Mouse (Mus musculus): ENCODE results near the gene Arhgap8. TPM values are rescaled to one million over a fixed set of nuclear protein-coding genes. Genes with fewer than 3 reads are reported as not detected.

Arhgap8 gene
- 12.5 and 14.1 TPM in 2 replicates for polyA plus RNA-seq (2015; fragmentation: Nextera tagmentation; extraction: Ambion mirVana)

- peak within 1 kb of the TSS; percentile 48 for H3K4me3 ChIP-seq (replicated peaks)
- H3K27ac ChIP-seq, result peak within 1 kb of the TSS; percentile 22; the same call in 1 of the 2 replicates
- peak within 1 kb of the TSS; percentile 93 for H3K4me2 ChIP-seq (replicated peaks)
- ATAC-seq, result peak; percentile 87
- no peaks in the 10 kb centered on the region for H3K9me3 ChIP-seq
- H3K36me3 ChIP-seq, result no peaks in the 10 kb centered on the region
- 2% methylated on average over 24 of the region's 24 CpGs for WGBS
- H3K4me1 ChIP-seq (replicated peaks), result peaks cover 23% of the 10 kb centered on the region
- no peaks in the 10 kb centered on the region for H3K27me3 ChIP-seq (replicated peaks)
- peak within 1 kb of the TSS; percentile 33 for H3K9ac ChIP-seq
Measured at GRCm38 (mm10) chr15:84719791-84720190, at the start of gene Arhgap8. Gene Arhgap8, plus strand, starts transcription at chr15:84720052.

GRCm38 (mm10) chr15:84670657-84671055 is 49.2 kb upstream of the Arhgap8 start:
- Histone ChIP-seq H3K36me3 (no peaks in the 10 kb centered on the region), H3K9me3 (no peaks in the 10 kb centered on the region), H3K9ac (no peak overlapping the region), H3K4me1 (replicated peaks) (peaks cover 22% of the 10 kb centered on the region), H3K27me3 (replicated peaks) (no peaks in the 10 kb centered on the region), H3K4me3 (replicated peaks) (no peak overlapping the region), H3K27ac (no peak overlapping the region), H3K4me2 (replicated peaks) (no peak overlapping the region)
- WGBS, result 73% methylated on average over 4 of the region's 4 CpGs
- no peak for ATAC-seq

GRCm38 (mm10) chr15:84671401-84672307 is 48.2 kb upstream of the Arhgap8 start:
- Histone ChIP-seq H3K9me3 (no peaks in the 10 kb centered on the region), H3K4me3 (replicated peaks) (no peak overlapping the region), H3K4me1 (replicated peaks) (peaks cover 30% of the 10 kb centered on the region), H3K27ac (peak overlapping the region; percentile 54; the same call in 1 of the 2 replicates), H3K27me3 (replicated peaks) (no peaks in the 10 kb centered on the region), H3K4me2 (replicated peaks) (0 out of 2 replicates have a peak overlapping the region, but pooled peaks have one; percentile 14), H3K9ac (no peak overlapping the region), H3K36me3 (no peaks in the 10 kb centered on the region)
- ATAC-seq, result no peak
- WGBS, result 57% methylated on average over 9 of the region's 9 CpGs

- 59% methylated on average over 4 of the region's 4 CpGs for WGBS
- Histone ChIP-seq H3K4me2 (replicated peaks) (peak overlapping the region; percentile 14; the same call in 1 of the 2 replicates), H3K4me1 (replicated peaks) (peaks cover 36% of the 10 kb centered on the region), H3K9me3 (no peaks in the 10 kb centered on the region), H3K27ac (peak overlapping the region; percentile 54), H3K27me3 (replicated peaks) (no peaks in the 10 kb centered on the region), H3K4me3 (replicated peaks) (no peak overlapping the region), H3K36me3 (no peaks in the 10 kb centered on the region), H3K9ac (no peak overlapping the region)
- ATAC-seq, result peak; percentile 29
Measured at GRCm38 (mm10) chr15:84672308-84672615, 47.6 kb upstream of the Arhgap8 start.

GRCm38 (mm10) chr15:84672616-84673015 is 47.2 kb upstream of the Arhgap8 start:
- Histone ChIP-seq H3K27ac (peak overlapping the region; percentile 54), H3K4me2 (replicated peaks) (peak overlapping the region; percentile 14; the same call in 1 of the 2 replicates), H3K4me3 (replicated peaks) (no peak overlapping the region), H3K9ac (no peak overlapping the region), H3K4me1 (replicated peaks) (peaks cover 38% of the 10 kb centered on the region), H3K27me3 (replicated peaks) (no peaks in the 10 kb centered on the region), H3K9me3 (no peaks in the 10 kb centered on the region), H3K36me3 (no peaks in the 10 kb centered on the region)
- 70% methylated on average over 3 of the region's 3 CpGs for WGBS
- peak; percentile 12 for ATAC-seq

GRCm38 (mm10) chr15:84674329-84675067 is 45.4 kb upstream of the Arhgap8 start:
- Histone ChIP-seq H3K4me2 (replicated peaks) (peak overlapping the region; percentile 43), H3K9me3 (no peaks in the 10 kb centered on the region), H3K9ac (no peak overlapping the region), H3K27ac (peak overlapping the region; percentile 83), H3K27me3 (replicated peaks) (no peaks in the 10 kb centered on the region), H3K4me3 (replicated peaks) (peak overlapping the region; percentile 20; the same call in 1 of the 2 replicates), H3K4me1 (replicated peaks) (peaks cover 38% of the 10 kb centered on the region), H3K36me3 (no peaks in the 10 kb centered on the region)
- peak; percentile 1; the same call in 1 of the 2 replicates for ATAC-seq
- 73% methylated on average over 11 of the region's 11 CpGs for WGBS

- no peaks in the 10 kb centered on the region for H3K27me3 ChIP-seq (replicated peaks)
- no peaks in the 10 kb centered on the region for H3K36me3 ChIP-seq
- peak; percentile 87 for ATAC-seq
- no peaks in the 10 kb centered on the region for H3K9me3 ChIP-seq
- 47% methylated on average over 8 of the region's 8 CpGs for WGBS
- H3K4me2 ChIP-seq (replicated peaks), result peak overlapping the region; percentile 44
- H3K4me3 ChIP-seq (replicated peaks), result no peak overlapping the region
- peaks cover 40% of the 10 kb centered on the region for H3K4me1 ChIP-seq (replicated peaks)
- H3K27ac ChIP-seq, result peak overlapping the region; percentile 92
- H3K9ac ChIP-seq, result peak overlapping the region; percentile 13; the same call in 1 of the 2 replicates
Measured at GRCm38 (mm10) chr15:84675317-84675716, 44.5 kb upstream of the Arhgap8 start.

GRCm38 (mm10) chr15:84677943-84678342 is 41.9 kb upstream of the Arhgap8 start:
- Histone ChIP-seq H3K4me1 (replicated peaks) (peaks cover 41% of the 10 kb centered on the region), H3K9ac (no peak overlapping the region), H3K27me3 (replicated peaks) (no peaks in the 10 kb centered on the region), H3K4me3 (replicated peaks) (no peak overlapping the region), H3K36me3 (no peaks in the 10 kb centered on the region), H3K27ac (peak overlapping the region; percentile 10; the same call in 1 of the 2 replicates), H3K4me2 (replicated peaks) (no peak overlapping the region; the same call in 1 of the 2 replicates), H3K9me3 (no peaks in the 10 kb centered on the region)
- ATAC-seq, result no peak
- WGBS, result 47% methylated on average over 11 of the region's 11 CpGs

GRCm38 (mm10) chr15:84679090-84679489 is 40.8 kb upstream of the Arhgap8 start:
- Histone ChIP-seq H3K9ac (no peak overlapping the region), H3K9me3 (no peaks in the 10 kb centered on the region), H3K4me1 (replicated peaks) (peaks cover 50% of the 10 kb centered on the region), H3K27me3 (replicated peaks) (no peaks in the 10 kb centered on the region), H3K4me3 (replicated peaks) (no peak overlapping the region), H3K4me2 (replicated peaks) (no peak overlapping the region), H3K27ac (no peak overlapping the region), H3K36me3 (no peaks in the 10 kb centered on the region)
- 97% methylated on average over 4 of the region's 4 CpGs for WGBS
- no peak for ATAC-seq

- 73% methylated on average over 3 of the region's 3 CpGs for WGBS
- Histone ChIP-seq H3K36me3 (no peaks in the 10 kb centered on the region), H3K4me1 (replicated peaks) (peaks cover 57% of the 10 kb centered on the region), H3K27ac (0 out of 2 replicates have a peak overlapping the region, but pooled peaks have one; percentile 93), H3K4me2 (replicated peaks) (no peak overlapping the region), H3K27me3 (replicated peaks) (no peaks in the 10 kb centered on the region), H3K9me3 (no peaks in the 10 kb centered on the region), H3K9ac (no peak overlapping the region), H3K4me3 (replicated peaks) (no peak overlapping the region)
- ATAC-seq, result no peak
Measured at GRCm38 (mm10) chr15:84679794-84680193, 40.1 kb upstream of the Arhgap8 start.

GRCm38 (mm10) chr15:84680545-84681454 is 39.1 kb upstream of the Arhgap8 start:
- under 1% methylated on average over 71 of the region's 77 CpGs for WGBS
- Histone ChIP-seq H3K27ac (peak overlapping the region; percentile 93), H3K4me1 (replicated peaks) (peaks cover 62% of the 10 kb centered on the region), H3K4me2 (replicated peaks) (peak overlapping the region; percentile 75), H3K4me3 (replicated peaks) (peak overlapping the region; percentile 89), H3K9ac (peak overlapping the region; percentile 88), H3K9me3 (no peaks in the 10 kb centered on the region), H3K27me3 (replicated peaks) (no peaks in the 10 kb centered on the region), H3K36me3 (no peaks in the 10 kb centered on the region)
- ATAC-seq, result peak; percentile 80

Measured in intestine, embryonic 15.5 days (tissue).